Mouse (Mus musculus) B cell, adult 2 months (primary cell): ENCODE data around the gene Lrrc74b.
A peak's percentile ranks its signal among the peaks of the same experiment; 100 is the strongest.

Experiments used
- DNase-seq, 2 experiments: peaks; one replicate each; pipeline ENCODE4 v3.0.0; 2022

Gene Lrrc74b

GRCm38 (mm10) chr16:17542632-17543031 is 18.4 kb downstream of the Lrrc74b start:
- DNase-seq: no peak

GRCm38 (mm10) chr16:17536584-17536983 is 24.5 kb downstream of the Lrrc74b start:
- peak; percentile 42 for DNase-seq

DNA sequence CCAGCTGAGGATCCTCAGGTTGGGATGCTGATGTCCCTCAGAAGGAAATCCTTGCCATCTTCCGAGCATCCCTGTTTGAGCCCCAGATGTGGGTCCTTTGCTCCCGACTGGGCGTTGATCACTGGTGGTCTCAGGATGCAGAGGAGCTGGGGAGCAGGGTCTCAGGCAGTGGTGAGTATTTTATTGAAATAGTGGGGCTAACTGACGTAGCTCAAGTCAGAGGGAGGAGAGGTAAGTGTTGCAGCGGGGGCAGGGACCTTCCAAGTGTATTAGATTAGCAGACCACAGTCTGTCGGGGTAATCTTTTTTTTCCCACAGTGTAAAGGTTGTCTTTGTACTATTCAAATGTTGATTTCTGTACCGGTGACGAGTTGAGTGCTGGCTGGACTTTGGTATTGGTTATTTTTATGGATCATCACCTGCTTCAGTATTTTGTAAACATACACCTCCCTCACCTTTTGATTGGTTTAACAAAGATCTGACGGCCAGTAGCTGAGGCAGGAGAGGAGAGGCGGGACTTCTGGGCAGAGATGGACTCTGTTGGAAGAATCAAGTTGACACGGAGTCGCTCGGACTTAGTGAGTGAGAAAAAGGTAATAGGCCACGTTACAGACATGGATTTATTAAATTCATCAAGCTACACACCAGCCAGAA is 28.2 kb downstream of the Lrrc74b start:
- DNase-seq: no peak

DNA sequence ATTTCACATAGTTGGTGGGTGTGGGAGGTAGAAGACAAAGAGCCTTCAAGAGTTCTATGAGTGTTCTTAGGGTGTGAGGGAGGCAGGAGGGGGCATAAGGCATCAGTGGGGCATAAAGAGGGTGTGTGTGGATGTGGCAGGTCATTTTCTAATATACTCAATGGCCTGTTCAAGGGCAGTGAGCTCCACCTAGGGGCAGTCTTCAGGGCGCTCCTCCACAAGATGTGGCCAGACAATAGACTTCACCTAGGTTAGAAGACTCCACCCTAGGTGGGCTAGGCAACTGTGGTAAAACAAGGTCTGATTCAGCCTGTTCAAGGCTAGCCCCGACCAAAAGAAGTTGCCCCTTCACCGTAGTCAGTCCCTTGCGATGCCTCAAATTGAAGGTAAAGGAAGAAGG is 28.8 kb downstream of the Lrrc74b start:
- DNase-seq: peak; percentile 26 to 40

- DNase-seq: peak; percentile 94 to 96
Observed at GRCm38 (mm10) chr16:17530640-17531288, 30.3 kb downstream of the Lrrc74b start, which contains the start of gene Thap7. Thap7 (minus strand) TSS chr16:17531136.

GRCm38 (mm10) chr16:17529981-17530586 is 31.0 kb downstream of the Lrrc74b start:
- no peak for DNase-seq

GRCm38 (mm10) chr16:17528276-17528675 is 32.8 kb downstream of the Lrrc74b start:
- DNase-seq: no peak

DNA sequence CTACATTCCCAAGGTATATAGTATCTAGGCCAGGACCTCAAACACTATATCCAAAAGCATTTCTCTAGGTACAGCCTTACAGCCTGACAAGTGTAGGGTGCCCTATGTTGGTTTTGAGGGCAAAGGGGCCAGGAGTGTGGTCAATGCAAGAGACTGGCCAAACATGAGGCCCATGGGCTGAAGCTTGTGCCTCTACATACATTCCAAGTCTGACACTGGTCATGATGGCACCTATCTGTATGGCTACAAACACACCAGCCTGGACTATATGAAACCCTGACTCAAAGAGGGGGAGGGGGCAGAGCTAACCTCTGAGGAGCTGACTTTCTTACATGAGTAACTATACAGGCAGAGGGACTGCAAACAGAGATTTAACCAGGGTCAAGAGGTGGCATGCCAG is 33.4 kb downstream of the Lrrc74b start:
- DNase-seq: no peak

DNA sequence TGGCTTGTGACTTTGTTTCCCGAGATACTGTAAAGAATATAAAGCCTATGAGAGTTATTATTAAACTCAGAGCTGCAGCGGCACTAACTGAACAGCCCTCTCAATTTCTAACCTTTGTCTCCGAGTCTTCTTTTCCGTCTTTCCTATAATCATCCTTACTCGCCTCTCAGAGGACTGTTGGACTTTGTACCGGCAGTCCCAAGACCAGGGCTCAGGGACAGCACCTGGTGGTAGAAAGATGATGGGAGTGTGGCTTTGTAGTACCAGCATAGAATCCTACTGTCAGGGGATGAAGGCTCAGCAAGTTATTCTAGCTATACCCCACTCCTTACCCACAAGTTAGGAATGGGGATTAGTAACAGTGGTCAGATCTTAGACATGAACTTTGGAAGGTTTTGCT is 34.8 kb downstream of the Lrrc74b start:
- no peak for DNase-seq

DNA sequence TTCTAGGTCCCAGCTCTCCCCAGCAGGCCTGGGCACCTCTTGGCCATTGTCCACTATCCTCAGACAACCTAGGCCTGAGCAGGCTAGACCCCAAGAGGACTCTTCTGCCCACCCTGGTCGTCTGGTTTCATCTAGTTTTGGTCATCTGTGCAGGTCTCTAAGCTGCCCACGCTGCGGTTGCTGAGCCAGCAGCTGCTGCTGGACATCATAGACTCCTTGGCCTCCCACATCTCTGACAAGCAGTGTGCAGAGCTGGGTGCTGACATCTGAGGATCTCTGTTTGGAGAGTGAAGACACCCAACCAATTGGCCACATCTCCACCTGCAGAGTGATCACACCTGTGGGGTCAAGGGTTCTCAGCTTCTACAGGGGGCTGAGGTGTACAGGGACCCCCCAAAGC is 35.5 kb downstream of the Lrrc74b start:
- DNase-seq: no peak

DNA sequence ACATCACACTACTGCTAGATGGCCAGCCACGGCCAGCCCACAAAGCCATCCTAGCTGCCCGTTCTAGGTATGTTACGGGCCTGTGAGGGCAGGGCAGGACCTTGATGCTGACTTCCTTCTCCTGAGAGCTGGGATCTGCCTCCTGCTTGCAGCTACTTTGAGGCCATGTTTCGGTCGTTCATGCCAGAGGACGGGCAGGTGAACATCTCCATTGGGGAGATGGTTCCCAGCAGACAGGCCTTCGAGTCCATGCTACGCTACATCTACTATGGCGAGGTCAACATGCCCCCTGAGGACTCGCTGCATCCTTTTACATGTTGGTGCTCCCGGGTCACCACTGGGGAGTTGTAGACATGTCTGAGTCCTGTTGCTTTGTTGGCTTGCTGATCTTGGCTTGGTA is 36.9 kb downstream of the Lrrc74b start:
- DNase-seq: no peak

- no peak for DNase-seq
Observed at GRCm38 (mm10) chr16:17518910-17519309, 42.1 kb downstream of the Lrrc74b start.

GRCm38 (mm10) chr16:17511431-17511830 is 49.6 kb downstream of the Lrrc74b start:
- DNase-seq: no peak

- DNase-seq: no peak
Observed at GRCm38 (mm10) chr16:17510686-17511085, 50.4 kb downstream of the Lrrc74b start.

DNA sequence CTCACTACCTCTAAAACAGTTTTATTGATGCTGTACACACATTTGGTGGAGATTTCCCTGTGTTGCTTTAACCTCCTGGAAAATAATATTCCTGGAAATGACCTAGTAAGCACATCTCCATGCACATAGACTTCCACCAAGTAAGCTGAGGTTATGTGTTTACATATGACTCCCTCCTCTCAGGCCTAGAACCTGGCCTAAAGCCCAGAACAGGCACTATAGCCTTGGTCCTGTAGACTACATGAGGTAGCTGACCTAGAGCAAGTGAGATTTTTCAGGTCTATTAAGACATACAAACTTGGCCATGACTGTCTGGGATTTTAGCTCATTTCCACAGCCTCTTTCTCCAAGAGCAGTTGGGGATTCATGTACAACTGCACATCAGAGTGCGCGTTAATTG is 50.9 kb downstream of the Lrrc74b start:
- no peak for DNase-seq

DNA sequence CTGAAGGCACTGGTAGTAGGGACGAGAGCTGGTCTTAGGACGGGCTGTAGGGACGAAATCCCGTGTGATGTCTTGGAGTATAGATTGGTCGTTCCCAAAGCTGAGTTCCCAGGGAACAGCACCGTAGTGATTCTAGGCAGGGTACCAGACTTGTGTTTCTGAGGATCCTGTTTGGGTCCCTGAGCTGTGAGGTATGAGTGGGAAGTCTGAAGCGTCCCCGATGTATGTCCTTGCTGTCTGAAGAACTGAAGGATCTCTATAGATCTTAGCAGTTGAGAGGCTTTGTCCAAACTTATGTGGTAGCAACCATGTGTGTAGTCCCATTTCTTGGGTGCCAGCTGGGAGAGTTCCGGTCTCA is 51.8 kb downstream of the Lrrc74b start:
- DNase-seq: no peak

- DNase-seq: peak; percentile 89 to 90
Observed at GRCm38 (mm10) chr16:17508546-17509239, 52.4 kb downstream of the Lrrc74b start, which contains the start of gene Lztr1. Lztr1 (plus strand) TSS chr16:17508688.

DNA sequence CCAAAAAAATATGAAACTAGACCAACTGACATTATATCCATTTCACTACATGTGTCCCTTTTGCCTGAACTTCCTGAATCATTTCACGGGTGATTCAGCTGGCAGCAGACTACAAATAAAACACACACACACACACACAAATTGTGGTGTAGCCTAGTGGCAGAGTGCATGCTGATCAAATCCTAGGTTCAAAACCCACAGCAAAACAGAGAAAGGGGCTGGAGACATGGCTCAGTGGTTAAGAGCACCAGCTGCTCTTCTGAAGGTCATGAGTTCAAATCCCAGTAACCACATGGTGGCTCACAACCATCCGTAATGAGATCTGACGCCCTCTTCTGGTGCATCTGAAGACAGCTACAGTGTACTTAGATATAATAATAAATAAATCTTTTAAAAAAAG is 53.0 kb downstream of the Lrrc74b start:
- DNase-seq: peak in 1 of 2 experiments; percentile 17

DNA sequence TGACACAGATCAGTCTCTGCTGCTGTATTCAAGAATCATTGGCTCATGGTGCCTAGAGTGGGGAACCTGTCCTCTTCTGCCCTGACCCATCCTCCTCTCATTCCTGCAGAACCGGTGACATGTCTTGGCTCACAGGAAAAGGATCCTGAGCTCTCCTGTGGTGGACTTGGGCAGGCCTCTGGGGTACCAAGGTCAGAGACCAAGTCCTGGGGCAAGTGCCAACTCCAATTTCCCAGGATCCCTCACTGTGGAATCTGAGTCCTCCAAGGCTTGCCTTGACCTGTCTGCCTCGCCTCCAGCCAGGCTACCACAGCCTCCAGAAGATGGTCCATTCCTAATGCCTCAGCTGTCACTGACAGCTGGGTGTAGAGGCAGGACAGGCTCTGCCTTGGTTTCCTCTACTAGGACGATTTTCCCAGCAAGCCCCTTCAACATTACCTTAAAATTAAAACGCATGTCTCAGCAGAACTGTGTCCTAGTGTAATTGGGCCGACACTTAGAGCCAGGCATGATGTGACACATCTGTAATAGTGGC is 54.0 kb downstream of the Lrrc74b start:
- DNase-seq: no peak

DNA sequence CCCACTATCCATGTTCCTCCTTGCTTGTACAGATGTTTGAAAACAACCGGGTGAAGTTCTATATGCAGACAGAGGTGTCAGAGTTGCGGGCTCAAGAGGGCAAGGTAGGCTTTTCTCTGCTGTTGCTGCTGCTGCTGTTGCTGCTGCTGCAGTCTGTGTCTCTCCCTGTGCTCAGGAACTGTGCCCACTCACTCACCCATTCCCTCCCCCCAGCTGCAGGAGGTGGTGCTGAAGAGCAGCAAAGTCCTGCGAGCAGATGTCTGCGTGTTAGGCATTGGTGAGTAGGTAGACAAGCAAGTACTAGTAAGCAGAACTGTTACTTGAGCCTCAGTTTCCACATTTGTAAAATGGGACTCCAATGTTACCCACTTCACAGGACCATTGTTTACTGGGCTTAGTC is 58.4 kb downstream of the Lrrc74b start:
- no peak for DNase-seq

DNA sequence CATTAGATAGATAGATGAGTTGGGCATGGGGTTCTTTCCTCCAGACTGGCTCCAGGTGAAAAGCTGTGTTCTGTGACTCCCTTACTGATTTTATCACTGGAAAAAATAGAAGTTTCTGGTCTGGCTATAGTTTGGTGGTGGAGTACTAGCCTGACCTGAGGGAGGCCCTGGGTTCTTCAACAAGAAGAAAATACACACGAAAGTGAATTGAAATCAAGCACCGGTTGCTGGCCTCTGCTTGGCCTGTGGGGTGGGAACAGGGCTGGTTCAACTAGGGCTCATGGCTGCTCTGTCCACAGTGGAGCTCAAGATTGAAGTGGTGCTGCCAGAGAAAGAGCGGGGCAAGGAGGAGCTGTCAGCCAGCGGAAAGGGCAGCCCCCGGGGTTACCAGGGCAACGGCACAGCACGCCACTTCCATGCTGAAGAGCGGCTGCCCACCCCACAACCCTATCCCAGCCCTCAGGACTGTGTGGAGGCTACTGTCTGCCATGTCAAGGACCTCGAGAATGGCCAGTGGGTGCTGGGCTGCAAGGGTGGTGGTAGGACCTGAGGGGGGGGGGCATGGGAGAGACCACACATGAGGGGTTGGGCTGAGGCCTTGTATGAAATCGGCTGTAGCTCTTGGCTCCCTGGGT is 61.7 kb downstream of the Lrrc74b start:
- DNase-seq: no peak

- DNase-seq: no peak
Observed at GRCm38 (mm10) chr16:17496499-17497305, 64.3 kb downstream of the Lrrc74b start.
